Mouse (Mus musculus): Measurements from ENCODE around the gene Sbk3. TPM values are rescaled to one million over a fixed set of nuclear protein-coding genes. Genes with fewer than 3 reads are reported as not detected.

Sbk3 gene
- total RNA-seq, 2 experiments from 2014 or later, result 0.44 to 0.67 TPM

DNA sequence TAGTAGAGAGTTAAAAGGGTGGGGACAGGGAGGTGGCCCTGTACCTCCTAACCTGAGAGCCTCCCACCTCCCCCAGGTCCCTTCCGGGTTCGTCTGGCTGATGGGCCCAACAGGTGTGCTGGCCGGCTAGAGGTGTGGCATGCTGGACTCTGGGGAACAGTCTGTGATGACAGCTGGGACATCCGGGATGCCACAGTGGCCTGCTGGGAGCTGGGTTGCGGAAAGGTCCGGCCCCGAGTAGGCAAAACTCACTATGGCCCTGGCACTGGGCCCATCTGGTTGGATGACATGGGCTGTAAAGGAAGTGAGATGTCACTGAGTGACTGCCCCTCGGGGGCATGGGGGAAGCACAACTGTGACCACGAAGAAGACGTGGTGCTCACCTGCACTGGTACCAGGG is 34.1 kb downstream of the Sbk3 start:
- DNase-seq (ENCODE audit: low spot score in 2 of 2), result no peak

GRCm38 (mm10) chr7:4934160-4934914 is 36.6 kb downstream of the Sbk3 start:
- no peak for DNase-seq (ENCODE audit: low spot score in 2 of 2)

DNA sequence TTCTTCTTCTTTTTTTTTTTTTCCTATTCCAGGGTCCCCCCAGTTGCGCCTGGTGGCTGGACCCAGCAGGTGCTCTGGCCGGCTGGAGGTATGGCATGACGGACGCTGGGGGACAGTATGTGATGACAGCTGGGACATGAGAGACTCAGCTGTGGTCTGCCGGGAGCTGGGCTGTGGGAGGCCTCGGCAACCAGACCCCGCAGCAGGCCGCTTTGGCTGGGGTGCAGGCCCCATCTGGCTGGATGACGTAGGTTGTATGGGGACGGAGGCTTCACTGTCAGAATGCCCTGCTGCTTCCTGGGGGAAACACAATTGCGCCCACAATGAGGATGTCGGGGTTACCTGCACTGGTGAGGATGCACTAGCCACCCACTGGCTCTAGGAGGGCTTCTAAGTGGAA is 37.9 kb downstream of the Sbk3 start:
- no peak for DNase-seq (ENCODE audit: low spot score in 2 of 2)

DNA sequence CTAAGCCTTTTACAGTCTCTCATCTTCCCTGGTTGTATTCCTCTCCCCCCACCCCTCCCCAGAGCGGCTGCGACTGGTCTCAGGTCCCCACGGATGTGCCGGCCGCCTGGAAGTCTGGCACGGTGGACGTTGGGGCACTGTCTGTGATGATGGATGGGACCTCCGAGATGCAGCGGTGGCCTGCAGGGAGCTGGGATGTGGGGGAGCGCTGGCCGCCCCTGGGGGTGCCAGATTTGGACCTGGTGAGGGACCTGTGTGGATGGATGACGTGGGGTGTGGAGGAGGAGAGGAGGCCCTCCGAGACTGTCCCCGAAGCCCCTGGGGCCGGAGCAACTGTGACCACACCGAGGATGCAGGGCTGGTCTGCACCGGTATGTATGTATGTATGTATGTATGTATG is 42.6 kb downstream of the Sbk3 start:
- no peak for DNase-seq (ENCODE audit: low spot score in 2 of 2)

DNA sequence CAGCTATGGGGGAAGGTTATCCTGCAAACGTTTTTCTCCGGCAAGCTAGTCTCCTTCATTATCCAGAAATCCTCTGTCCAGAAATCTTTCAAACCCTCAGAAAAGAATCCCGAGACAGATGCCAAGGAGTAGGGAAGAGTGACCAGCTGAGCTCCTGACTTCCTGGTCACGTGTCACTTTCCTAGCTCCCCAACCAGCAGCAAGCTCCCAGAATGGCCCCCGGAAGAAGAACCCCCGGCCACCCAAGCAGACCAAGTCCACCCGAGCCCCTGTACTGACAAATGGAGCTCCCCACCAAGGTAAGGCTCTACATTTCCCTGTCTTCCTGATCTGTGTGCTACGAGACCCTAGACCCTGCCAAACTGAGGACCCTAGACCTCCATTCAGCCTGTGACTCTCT is 43.3 kb downstream of the Sbk3 start:
- no peak for DNase-seq (ENCODE audit: low spot score in 2 of 2)

DNA sequence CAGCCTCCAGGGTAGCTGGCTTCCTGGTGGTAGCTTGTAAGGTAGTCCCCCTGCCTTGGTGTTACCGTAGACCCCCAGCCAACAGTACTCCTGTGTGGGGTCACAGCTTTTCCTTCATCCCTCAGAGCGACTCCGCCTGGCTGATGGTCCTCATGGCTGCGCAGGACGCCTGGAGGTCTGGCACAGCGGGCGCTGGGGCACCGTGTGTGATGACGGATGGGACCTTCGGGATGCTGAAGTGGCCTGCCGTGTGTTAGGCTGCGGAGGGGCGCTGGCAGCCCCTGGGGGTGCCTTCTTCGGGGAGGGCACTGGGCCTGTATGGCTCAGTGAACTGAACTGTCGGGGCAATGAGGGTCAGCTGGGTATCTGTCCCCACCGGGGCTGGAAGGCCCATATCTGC is 44.1 kb downstream of the Sbk3 start:
- no peak for DNase-seq (ENCODE audit: low spot score in 2 of 2)

DNA sequence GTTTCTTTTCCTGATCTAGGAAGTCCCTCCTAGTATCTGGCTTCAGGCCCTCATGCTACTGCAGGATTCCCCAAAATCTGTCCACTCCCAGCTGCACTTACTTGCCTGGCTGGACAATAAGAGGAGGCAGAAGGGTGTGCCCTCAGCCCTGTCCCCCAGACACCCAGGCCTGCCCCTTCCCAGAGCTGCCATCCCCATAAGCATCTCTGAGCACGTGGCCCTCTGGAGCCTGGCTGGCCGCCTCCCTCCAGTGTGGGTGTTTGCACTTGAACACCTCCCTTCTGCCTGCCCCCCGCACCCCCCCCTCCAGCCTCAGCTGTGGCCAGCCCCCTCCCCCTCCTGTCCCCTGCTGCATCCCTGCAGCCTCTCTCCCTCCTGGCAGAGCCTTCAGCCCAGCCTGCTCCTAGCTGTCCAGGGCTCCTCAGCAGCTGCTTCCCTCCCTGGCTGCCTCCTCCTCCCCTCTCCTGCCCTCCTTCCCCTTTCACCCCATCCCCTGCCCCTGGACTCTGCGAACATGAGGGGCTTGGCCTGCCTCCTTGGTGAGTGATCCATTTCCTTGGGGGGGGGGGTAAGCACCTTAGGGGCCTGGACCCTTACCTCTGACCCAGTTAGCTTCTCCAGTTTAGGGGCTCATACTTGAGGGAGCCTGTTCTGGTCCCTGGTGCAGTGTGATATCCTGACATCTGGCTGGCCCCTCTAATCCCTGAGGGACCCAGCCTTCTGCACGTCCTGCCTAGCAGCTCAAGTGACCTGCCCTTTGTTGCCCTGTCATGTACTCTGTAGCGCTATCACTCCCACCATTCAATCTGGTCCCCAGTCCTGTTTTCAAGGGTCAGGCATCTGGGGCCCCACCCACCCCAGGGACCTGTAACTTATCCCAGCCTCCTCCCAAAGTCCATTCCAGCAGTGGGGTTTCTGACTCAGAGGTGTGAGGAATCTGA is 45.3 kb downstream of the Sbk3 start, which contains the start of gene Ssc5d:
Gene Ssc5d, plus strand, starts transcription at position 345 of the 941 bp plus-strand sequence.
- no peak for DNase-seq (ENCODE audit: low spot score in 2 of 2)

DNA sequence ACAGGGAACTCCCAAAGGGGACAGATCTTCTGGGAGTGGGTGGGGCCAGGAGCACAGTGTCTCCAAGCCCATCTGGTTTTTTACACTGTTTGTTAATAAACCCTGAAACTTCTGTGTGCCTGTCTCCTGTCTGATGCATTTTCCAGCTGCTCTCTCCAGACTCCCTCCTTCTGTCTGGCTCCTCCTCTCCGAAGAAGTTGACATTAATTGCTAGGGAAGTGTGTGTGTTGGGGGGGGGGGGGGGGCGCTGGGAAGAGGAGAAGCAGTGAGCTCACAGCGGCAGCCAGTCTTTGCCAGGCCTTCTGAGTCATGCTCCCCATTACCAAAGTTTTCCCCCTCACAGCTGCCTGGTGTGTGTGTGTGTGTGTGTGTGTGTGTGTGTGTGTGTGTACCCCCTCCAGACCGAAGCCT is 46.1 kb downstream of the Sbk3 start:
- DNase-seq (ENCODE audit: low spot score in 2 of 2), result peak in 1 of 2 experiments; percentile 59

DNA sequence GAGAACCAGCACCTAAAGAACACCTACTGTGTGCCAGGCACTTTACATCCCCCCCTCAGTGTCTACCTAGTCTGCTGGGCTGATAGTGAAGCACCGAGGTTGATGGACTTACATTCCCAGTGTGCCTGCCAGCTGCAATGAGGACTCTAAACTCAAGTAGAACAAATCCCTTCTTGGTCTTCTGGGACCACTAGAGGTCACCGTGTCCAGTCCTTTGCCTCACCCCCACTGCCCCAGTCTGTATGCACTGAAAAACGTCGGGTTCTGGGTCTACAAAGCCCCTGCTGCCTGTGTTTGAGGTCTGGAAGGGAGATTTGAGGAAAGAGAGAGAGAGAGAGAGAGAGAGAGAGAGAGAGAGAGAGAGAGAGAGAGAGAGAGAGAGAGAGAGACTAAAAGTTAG is 46.5 kb downstream of the Sbk3 start:
- no peak for DNase-seq (ENCODE audit: low spot score in 2 of 2)

DNA sequence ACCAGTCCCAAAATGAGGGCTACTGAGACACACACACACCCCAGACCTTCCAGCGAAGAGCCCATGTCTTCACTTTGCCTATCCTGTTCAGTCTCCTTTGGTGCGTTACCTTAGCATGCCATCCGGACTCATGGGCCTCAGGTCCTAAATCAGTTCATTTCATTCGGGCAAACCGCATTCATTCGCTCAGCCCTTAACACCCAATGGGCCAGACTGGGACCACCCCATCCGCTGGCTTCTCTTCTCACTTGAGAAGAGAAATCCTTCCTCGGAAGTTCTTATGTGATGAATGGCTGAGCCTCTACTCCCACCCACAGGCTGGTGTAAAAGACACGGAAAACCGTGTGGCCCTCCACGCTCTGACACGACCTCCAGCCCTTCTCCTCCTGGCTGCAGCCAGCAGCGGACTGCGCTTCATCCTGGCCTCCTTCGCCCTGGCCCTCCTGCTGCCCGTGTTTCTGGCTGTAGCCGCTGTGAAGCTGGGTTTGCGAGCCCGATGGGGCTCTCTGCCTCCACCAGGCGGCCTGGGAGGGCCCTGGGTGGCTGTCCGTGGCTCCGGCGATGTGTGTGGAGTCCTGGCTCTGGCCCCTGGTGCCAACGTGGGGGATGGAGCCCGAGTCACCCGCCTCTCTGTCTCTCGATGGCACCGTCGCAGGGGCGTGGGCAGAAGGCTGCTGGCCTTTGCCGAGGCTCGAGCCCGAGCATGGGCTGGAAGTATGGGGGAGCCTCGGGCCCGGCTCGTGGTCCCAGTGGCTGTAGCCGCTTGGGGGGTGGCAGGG is 47.2 kb downstream of the Sbk3 start:
- DNase-seq (ENCODE audit: low spot score in 2 of 2), result peak; percentile 60 to 65

GRCm38 (mm10) chr7:4922931-4923565 is 47.9 kb downstream of the Sbk3 start:
- peak; percentile 81 to 90 for DNase-seq (ENCODE audit: low spot score in 2 of 2)

- DNase-seq (ENCODE audit: low spot score in 2 of 2), result peak; percentile 89 to 90
Measured at GRCm38 (mm10) chr7:4922508-4922907, 48.5 kb downstream of the Sbk3 start.

DNA sequence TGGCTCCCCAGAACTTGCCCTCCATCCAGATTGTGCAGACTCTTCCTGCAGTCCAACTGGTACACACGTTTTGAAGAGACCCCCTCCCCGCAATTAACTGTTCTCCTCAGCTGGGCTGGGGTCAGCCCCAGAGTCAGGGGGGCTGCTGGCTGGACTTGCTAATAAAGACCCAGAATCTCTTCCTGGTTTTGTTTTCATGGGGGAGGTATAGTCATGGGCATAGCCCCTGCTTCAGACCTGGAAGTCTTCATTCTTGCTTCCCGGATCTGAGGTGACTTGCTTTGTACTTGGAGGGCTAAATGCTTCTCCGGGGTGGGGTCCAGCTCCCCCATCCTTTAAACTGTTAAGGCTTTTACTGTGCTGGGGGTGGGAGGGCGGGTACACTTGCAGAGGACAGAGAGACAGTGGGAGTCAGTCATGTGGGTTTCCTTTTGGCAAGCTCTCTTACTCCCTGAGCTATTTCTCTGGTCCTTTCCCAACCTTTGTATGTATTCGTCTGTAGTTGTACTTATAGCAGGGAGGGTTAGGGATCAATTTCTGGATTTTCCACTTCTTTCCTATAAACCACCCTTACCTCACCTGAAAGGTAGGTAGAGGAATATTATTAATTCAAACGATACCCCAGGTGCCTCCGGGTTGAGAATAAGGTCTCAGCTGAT is 49.0 kb downstream of the Sbk3 start, which contains the start of gene Nat14:
Gene Nat14, plus strand, starts transcription at position 205 of the 659 bp plus-strand sequence.
- no peak for DNase-seq (ENCODE audit: low spot score in 2 of 2)

- DNase-seq (ENCODE audit: low spot score in 2 of 2), result no peak
Measured at GRCm38 (mm10) chr7:4920976-4921823, 49.8 kb downstream of the Sbk3 start.

DNA sequence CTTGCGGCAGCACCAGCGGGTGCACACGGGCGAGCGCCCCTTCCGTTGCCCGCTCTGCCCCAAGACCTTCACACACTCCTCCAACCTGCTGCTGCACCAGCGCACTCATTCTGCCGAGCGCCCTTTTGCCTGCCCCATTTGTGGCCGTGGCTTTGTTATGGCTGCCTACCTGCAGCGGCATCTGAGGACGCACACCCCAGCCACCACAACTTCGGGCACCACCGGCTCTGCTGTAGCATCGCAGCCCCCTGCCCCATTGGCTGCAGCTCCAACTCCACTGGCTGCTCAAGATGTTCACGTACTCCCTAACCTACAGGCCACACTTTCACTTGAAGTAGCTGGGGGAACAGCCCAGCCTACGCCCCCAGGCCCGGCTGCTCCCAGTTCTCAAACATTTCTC is 50.5 kb downstream of the Sbk3 start:
- no peak for DNase-seq (ENCODE audit: low spot score in 2 of 2)

GRCm38 (mm10) chr7:4919971-4920370 is 51.0 kb downstream of the Sbk3 start:
- no peak for DNase-seq (ENCODE audit: low spot score in 2 of 2)

DNA sequence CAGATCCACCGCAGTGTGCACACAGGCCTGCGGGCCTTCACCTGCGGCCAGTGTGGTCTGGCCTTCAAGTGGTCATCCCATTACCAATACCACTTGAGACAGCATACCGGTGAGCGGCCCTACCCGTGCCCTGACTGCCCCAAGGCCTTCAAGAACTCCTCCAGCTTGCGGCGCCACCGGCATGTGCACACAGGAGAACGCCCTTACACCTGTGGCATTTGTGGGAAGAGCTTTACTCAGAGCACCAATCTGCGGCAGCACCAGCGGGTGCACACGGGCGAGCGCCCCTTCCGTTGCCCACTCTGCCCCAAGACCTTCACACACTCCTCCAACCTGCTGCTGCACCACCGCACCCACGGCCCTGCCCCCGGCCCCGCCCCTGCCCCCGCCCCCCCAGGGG is 51.9 kb downstream of the Sbk3 start:
- DNase-seq (ENCODE audit: low spot score in 2 of 2), result no peak

DNA sequence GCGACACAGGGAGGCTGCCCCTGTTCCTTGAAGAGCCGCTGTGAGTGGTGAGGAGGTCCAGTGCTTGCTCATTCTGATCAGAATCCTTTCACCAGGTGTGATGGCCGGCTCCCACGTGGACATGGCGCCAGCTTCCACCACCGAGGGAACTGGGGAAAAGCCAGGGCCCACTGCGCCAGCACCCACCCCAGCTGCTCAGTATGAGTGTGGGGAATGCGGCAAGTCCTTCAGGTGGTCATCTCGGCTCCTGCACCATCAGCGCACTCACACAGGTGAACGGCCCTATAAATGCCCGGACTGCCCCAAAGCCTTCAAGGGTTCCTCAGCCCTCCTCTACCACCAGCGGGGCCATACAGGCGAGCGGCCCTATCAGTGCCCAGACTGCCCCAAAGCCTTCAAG is 52.3 kb downstream of the Sbk3 start:
- DNase-seq (ENCODE audit: low spot score in 2 of 2), result no peak

GRCm38 (mm10) chr7:4917494-4917893 is 53.5 kb downstream of the Sbk3 start:
- no peak for DNase-seq (ENCODE audit: low spot score in 2 of 2)

All from layer of hippocampus, postnatal 14 days (tissue).